Mouse (Mus musculus): ENCODE data around the gene Gm9495.

- TF ChIP-seq USF2 (conservative IDR thresholded peaks at IDR 0.05; ENCODE audit: low read depth, low read length) (no peak), POLR2A (IDR thresholded peaks at IDR 0.05; ENCODE audit: low read depth, low read length) (no peak), CTCF (conservative IDR thresholded peaks at IDR 0.05 in 1 of 2, IDR thresholded peaks at IDR 0.05 in 1 of 2; ENCODE audit: low read depth in 2 of 2, low read length in 2 of 2) (no peak), EP300 (IDR thresholded peaks at IDR 0.05; ENCODE audit: low read length) (no peak), MAX (IDR thresholded peaks at IDR 0.05; ENCODE audit: low read length) (no peak), ELF1 (IDR thresholded peaks at IDR 0.05; ENCODE audit: low read depth, low read length) (no peak), KAT2A (IDR thresholded peaks at IDR 0.05; ENCODE audit: insufficient replicate concordance, low read length) (no peak), ZC3H11A (IDR thresholded peaks at IDR 0.05; ENCODE audit: low read depth, low read length) (no peak)
Measured at GRCm38 (mm10) chr8:69414326-69414725, 39.0 kb downstream of the Gm9495 start.

Data from CH12.LX (cell line).